Mouse (Mus musculus) embryonic facial prominence, embryonic 13.5 days (tissue): ENCODE results near the gene Klhl2. TPM values are rescaled to one million over a fixed set of nuclear protein-coding genes. Genes with fewer than 3 reads are reported as not detected.

Source experiments
- ATAC-seq: fragments of 200-750 bp; cut with Nextera tagmentation; 2 replicates; pipeline ENCODE4 v1.8.0; 2017; ENCODE audit warnings: low read depth; ENCODE audit not compliant: insufficient number of reproducible peaks, insufficient read depth, low FRiP score, low TSS enrichment
- H3K27ac ChIP-seq: fragments of 300-500 bp; sonication (generic); 2 replicates; pipeline ENCODE4 v1.5.1; 2015; ENCODE audit warnings: moderate library complexity, mild to moderate bottlenecking, inconsistent platforms
- H3K27me3 ChIP-seq: fragments of 300-500 bp; sonication (generic); 2 replicates; pipeline ENCODE4 v1.6.1; 2015; ENCODE audit warnings: mild to moderate bottlenecking, inconsistent platforms
- H3K36me3 ChIP-seq: fragments of 300-500 bp; sonication (generic); 2 replicates; pipeline ENCODE4 v1.6.1; 2015; ENCODE audit warnings: mild to moderate bottlenecking, inconsistent platforms
- H3K4me1 ChIP-seq: fragments of 300-500 bp; sonication (generic); 2 replicates; pipeline ENCODE4 v1.6.1; 2015; ENCODE audit warnings: inconsistent platforms
- H3K4me2 ChIP-seq: fragments of 300-500 bp; sonication (generic); 2 replicates; pipeline ENCODE4 v1.6.1; 2015; ENCODE audit warnings: moderate library complexity, mild to moderate bottlenecking, inconsistent platforms
- H3K4me3 ChIP-seq: fragments of 300-500 bp; sonication (generic); 2 replicates; pipeline ENCODE4 v1.5.1; 2015; ENCODE audit warnings: mild to moderate bottlenecking, inconsistent platforms
- H3K9ac ChIP-seq: fragments of 300-500 bp; sonication (generic); 2 replicates; pipeline ENCODE4 v1.6.1; 2015; ENCODE audit warnings: mild to moderate bottlenecking, inconsistent platforms
- H3K9me3 ChIP-seq: fragments of 300-500 bp; sonication (generic); 2 replicates; pipeline ENCODE4 v1.6.1; 2016; ENCODE audit warnings: inconsistent platforms
- WGBS: fragments of 180-500 bp; shearing (Covaris S2); methylation state at CpG from one replicate; pipeline ENCODE4 v1.1.7; 2015; ENCODE audit warnings: mixed read lengths; 5-methylcytosine and 5-hydroxymethylcytosine counted together
- polyA plus RNA-seq: library from polyadenylated mRNA; unstranded; fragments of >200 nt; fragmentation: Nextera tagmentation; extraction: Ambion mirVana; gene quantifications from 2 replicates; pipeline ENCODE4 v1.2.1, GENCODE M21; 2015

Klhl2 gene
- 5.0 and 11.8 TPM in 2 replicates for polyA plus RNA-seq

DNA sequence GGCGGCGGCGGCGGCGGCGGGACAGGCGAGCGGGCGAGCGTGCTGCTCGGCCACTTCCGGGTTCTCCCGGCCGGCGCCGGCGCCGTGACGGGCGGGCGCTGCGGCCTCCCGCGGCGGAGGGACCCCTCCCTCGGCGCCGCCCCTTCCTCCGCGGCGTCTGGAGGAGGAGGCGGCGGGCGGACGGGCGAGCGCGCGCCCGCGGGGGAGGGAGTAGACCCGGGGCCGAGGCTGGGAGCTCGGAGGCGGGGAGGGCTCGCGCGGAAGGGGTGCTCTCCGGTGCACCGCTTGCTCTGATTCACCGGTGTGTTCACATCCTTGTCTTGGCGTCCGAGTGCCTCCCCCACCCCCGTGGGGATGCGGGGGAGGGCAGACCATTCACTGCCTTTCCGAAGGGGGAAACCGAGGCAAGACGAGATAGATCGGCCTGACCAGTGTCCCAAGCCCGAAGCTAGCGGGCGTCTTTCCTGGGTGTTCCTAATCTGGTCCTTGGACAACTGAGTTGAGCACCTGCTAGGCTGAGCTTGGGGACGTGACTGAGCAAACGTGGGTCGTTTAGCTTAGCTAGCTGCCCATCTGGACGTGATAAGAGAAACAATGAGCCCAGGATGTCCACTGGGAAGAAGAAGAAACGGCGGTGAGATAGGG is at the start of gene Klhl2:
Gene Klhl2, minus strand, starts transcription at position 121 of the 645 bp plus-strand sequence.
- ATAC-seq, result peak; percentile 79
- under 1% methylated on average over 38 of the region's 68 CpGs for WGBS
- no peaks in the 10 kb centered on the region for H3K36me3 ChIP-seq

DNA sequence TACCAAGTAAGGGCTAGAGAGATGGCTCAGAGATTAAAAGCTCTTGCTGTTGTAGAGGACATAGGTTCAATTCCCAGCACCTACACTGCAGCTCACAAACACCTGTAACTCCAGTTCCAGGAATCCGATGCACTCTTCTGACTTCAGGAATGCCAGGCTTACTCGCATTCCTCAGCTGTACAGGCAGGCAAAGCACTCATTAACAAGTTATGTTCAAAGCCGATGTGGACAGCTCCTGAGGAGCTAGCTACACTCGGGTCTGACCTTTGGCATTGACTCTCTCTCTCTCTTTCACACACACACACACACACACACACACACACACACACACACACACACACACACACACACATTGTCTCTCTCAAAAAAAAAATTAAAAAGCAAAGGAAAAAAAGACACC is 48.9 kb upstream of the Klhl2 start:
- Histone ChIP-seq H3K9ac (no peak overlapping the region), H3K4me2 (no peak overlapping the region), H3K4me1 (no peaks in the 10 kb centered on the region), H3K9me3 (no peaks in the 10 kb centered on the region), H3K27me3 (no peaks in the 10 kb centered on the region), H3K36me3 (no peaks in the 10 kb centered on the region), H3K27ac (no peak overlapping the region), H3K4me3 (no peak overlapping the region)
- WGBS, result 12% methylated on average over 4 of the region's 4 CpGs
- ATAC-seq, result no peak

More for the DNA sequence above, at the start of gene Klhl2:
- H3K4me2 ChIP-seq, result peak within 1 kb of the TSS; percentile 88
- no peaks in the 10 kb centered on the region for H3K9me3 ChIP-seq
- peaks cover 21% of the 10 kb centered on the region for H3K4me1 ChIP-seq
- H3K4me3 ChIP-seq, result peak within 1 kb of the TSS; percentile 91
- H3K27me3 ChIP-seq, result no peaks in the 10 kb centered on the region
- peak within 1 kb of the TSS; percentile 87 for H3K9ac ChIP-seq
- H3K27ac ChIP-seq, result peak within 1 kb of the TSS; percentile 62

DNA sequence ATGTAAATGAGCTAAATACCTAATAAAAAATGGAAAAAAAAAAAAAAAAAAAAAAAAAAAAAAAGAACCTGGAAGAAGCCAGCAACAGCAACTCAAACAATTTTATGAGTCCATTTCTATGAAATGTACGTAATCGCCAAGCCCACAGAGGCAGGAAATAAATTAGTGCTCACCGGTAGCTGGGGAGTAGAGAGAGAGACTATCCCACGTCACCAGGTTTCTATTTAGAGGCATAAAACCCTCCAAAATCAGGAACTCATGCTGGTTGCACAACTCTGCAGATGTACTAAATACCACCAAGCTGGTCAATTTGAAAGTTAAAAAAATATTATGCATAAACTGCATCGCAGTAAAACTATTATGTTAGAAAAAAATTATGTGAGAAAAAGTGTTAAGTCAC is 46.9 kb upstream of the Klhl2 start:
- H3K9ac ChIP-seq, result no peak overlapping the region
- H3K27ac ChIP-seq, result no peak overlapping the region
- H3K36me3 ChIP-seq, result no peaks in the 10 kb centered on the region
- no peak for ATAC-seq
- no peaks in the 10 kb centered on the region for H3K9me3 ChIP-seq
- no peaks in the 10 kb centered on the region for H3K4me1 ChIP-seq
- 77% methylated on average over 5 of the region's 5 CpGs for WGBS
- no peak overlapping the region for H3K4me2 ChIP-seq
- H3K4me3 ChIP-seq, result no peak overlapping the region
- no peaks in the 10 kb centered on the region for H3K27me3 ChIP-seq

DNA sequence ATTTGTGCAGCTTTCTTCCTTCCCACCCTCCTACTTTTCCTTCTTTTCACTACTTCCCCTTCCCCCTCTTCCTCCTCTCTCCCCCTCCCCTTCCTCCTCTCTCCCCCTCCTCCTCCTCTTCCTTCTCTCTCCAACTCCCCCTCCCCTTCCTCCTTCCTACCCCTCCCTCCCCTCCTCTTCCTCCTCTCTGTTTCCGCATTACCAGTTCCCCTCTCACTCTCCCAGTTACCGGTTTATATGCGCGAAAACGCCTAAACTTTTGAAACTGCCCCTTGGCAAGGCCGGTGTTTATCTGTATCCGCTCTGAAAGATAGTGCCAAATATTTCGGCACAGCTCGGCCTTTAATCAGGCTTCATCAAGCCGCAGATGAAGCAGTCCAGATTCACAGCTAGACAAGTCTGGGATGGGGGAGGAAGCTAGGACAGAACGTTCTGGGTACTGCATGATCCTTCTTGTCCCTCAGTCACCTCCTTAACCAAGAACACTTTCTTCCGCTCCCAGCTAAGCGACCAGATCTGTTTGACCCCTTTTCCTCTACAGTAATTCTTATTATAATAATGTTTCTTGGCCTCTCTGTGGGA is 30.9 kb upstream of the Klhl2 start:
- no peak for ATAC-seq
- H3K9ac ChIP-seq, result no peak overlapping the region
- H3K27me3 ChIP-seq, result no peaks in the 10 kb centered on the region
- H3K4me3 ChIP-seq, result no peak overlapping the region
- no peaks in the 10 kb centered on the region for H3K9me3 ChIP-seq
- WGBS, result 42% methylated on average over 13 of the region's 13 CpGs
- no peaks in the 10 kb centered on the region for H3K4me1 ChIP-seq
- H3K27ac ChIP-seq, result no peak overlapping the region
- peak overlapping the region; percentile 14; the same call in 1 of the 2 replicates for H3K4me2 ChIP-seq
- no peaks in the 10 kb centered on the region for H3K36me3 ChIP-seq

DNA sequence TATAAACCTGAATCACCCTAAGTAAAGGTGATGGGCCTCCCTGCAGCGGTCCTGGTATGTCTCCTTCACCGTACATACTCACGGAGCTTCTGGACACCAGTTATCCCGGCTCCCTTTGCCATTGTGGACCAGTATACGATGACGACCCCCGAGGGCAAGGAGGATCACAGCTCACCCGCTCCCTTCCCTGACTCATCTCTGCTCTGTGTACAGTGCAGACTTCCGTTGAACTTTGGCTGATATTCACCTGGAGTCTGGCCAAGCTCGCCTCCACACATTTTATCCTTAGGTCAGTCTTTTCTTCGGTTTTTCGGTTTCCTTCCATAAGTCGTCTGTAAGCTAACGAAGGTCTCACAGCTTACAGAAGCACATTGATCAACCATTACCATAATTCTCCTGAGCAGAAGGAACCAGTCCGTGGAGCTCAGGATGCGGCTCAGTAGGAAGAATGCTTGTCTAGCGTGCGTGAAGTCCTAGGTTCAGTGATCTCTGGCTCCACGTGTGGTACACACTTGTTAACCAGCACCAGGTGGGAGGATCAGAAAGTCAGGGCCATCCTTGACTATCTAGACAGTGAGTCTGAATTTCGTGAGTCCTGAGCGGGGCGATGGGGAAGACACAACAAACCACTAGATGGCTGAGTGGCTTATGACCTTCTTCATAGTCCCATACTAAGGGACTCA is 28.0 kb upstream of the Klhl2 start:
- H3K36me3 ChIP-seq, result no peaks in the 10 kb centered on the region
- no peaks in the 10 kb centered on the region for H3K27me3 ChIP-seq
- H3K4me3 ChIP-seq, result no peak overlapping the region
- no peaks in the 10 kb centered on the region for H3K9me3 ChIP-seq
- H3K4me2 ChIP-seq, result no peak overlapping the region
- H3K9ac ChIP-seq, result no peak overlapping the region
- 85% methylated on average over 22 of the region's 22 CpGs for WGBS
- ATAC-seq, result no peak
- H3K4me1 ChIP-seq, result no peaks in the 10 kb centered on the region
- H3K27ac ChIP-seq, result no peak overlapping the region

DNA sequence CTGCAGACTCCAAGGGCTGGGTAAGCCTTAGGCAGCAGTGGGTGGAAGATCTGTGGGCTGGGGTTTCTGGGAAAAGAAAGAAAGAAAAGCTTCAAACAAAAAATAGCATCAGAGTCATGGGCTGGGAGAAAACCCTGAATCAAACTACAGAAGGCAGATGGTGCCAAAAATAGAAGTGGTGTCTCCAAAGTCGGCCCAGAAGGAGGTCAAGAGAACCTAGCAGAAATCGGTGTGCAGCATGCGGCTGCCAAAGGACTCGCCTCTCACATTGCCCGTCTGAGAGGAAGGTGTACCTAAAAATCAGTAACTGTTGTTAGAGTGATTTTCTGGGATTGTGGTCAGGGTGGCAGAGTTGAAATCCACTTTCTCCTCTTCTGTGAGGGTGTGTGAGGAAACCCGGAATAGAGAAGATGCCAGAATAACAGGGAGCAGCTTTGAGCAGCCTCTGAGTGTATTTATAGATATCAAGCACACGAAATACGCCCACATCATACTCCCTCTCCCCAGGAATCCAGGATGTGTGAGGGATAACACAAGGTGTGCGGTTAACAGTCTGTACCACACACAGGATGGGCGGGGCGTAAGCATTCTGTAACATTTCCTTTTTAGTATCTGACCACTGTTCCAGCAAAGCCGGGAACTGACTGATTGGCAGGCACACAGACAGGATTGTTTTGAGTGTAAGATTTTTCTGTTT is 21.8 kb upstream of the Klhl2 start:
- Histone ChIP-seq H3K4me1 (no peaks in the 10 kb centered on the region), H3K27me3 (no peaks in the 10 kb centered on the region), H3K9ac (no peak overlapping the region), H3K36me3 (no peaks in the 10 kb centered on the region), H3K4me3 (no peak overlapping the region), H3K27ac (no peak overlapping the region), H3K4me2 (no peak overlapping the region), H3K9me3 (peaks cover 9% of the 10 kb centered on the region; the same call in 1 of the 2 replicates)
- ATAC-seq, result no peak
- 84% methylated on average over 12 of the region's 12 CpGs for whole genome bisulfite sequencing

DNA sequence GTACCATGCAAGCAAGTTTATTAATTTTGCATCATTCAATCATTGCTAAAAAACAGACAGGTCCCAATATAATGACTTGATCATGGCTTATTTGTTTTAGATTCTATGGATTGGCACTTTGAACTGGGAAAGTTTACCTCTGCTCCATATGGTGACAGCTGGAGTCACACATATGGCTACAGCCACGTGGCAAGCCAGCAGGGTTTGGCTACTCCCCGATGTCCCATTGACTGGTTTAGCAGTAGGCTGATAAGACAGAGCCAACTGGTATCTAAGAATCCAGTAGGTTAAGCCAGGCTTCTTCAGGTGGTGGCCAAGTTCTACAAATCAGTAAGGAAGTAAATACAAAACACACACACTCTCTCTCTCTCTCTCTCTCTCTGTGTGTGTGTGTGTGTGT is 20.4 kb upstream of the Klhl2 start:
- no peak overlapping the region for H3K27ac ChIP-seq
- H3K9ac ChIP-seq, result no peak overlapping the region
- no peaks in the 10 kb centered on the region for H3K27me3 ChIP-seq
- H3K4me3 ChIP-seq, result no peak overlapping the region
- H3K36me3 ChIP-seq, result no peaks in the 10 kb centered on the region
- H3K4me1 ChIP-seq, result no peaks in the 10 kb centered on the region
- H3K4me2 ChIP-seq, result no peak overlapping the region
- ATAC-seq, result no peak
- H3K9me3 ChIP-seq, result peaks cover 9% of the 10 kb centered on the region; the same call in 1 of the 2 replicates
- WGBS, result 69% methylated on average over 2 of the region's 2 CpGs

DNA sequence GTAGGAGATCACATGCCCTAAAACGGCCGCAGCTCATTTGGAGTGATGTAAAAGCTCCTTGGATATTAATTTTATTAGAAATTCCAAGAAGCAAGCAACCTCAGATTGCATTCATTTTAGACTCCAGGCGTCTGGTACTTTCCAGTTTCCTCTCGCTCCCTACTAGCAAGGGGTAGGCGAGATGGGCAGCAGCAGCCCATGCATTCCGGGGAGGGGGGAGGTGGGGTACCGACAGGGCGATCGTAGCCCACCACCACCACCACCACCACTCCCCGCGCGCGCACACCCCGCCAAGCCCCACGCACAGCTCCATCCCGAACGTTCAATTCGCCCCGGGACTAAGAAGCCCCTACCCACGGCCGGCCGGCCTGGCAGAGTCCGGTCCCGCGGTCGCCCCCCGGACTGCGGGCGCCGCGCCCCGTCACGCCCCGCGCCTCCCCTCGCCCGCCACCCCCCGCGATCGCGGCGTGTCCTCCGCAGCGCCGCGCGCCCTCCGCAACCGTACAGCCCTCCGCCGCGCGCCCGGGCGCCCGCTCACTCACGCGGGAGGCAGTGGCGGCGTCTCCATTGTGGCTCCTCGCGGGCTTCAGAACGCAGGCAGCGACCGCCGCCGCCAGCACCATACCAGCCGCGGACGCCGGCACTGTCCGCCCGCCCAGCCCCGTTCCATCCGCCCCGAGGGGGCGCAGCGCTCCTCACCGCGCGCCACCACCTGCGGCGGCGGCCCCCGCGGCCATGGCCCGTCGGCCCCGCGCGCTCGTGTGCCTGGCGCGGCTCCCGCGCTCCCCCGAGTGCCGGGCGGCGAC is 523 bp downstream of the Klhl2 start:
- under 1% methylated on average over 41 of the region's 100 CpGs for WGBS
- Histone ChIP-seq H3K4me1 (peaks cover 21% of the 10 kb centered on the region), H3K9me3 (no peaks in the 10 kb centered on the region), H3K27ac (peak overlapping the region; percentile 62), H3K4me3 (peak overlapping the region; percentile 91), H3K9ac (peak overlapping the region; percentile 87), H3K27me3 (no peaks in the 10 kb centered on the region), H3K36me3 (no peaks in the 10 kb centered on the region), H3K4me2 (peak overlapping the region; percentile 88)
- peak; percentile 74 for ATAC-seq

DNA sequence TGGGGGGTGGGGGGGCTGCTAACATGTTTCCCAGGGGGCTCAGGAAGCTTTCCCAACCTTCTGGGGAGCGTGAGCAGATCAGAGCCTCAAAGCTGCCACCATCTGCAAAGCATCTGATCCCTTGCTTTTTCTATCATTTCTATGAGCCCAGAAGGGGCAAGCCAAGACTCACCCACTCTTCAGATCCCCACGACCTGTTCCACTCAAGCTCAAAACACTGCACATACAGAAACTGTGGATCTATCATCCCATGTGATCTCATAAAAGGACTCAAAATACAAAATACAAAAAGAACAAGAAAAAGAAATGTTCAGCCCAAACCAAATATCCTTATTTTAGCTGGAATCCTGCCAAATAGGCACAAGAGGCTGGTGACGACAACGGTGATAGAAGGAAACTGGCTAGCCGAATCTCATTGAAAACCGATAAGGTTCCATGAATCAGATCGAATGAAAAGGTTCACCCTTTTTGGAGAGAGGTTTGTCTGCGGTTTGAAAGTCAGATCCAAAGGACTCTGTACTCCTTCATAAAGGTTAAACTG is 1.5 kb downstream of the Klhl2 start:
- Histone ChIP-seq H3K4me2 (peak overlapping the region; percentile 88), H3K27me3 (no peaks in the 10 kb centered on the region), H3K4me1 (peaks cover 21% of the 10 kb centered on the region), H3K36me3 (no peaks in the 10 kb centered on the region), H3K9ac (no peak overlapping the region), H3K9me3 (no peaks in the 10 kb centered on the region), H3K27ac (no peak overlapping the region), H3K4me3 (peak overlapping the region; percentile 91)
- 7% methylated on average over 8 of the region's 8 CpGs for WGBS
- ATAC-seq, result no peak

DNA sequence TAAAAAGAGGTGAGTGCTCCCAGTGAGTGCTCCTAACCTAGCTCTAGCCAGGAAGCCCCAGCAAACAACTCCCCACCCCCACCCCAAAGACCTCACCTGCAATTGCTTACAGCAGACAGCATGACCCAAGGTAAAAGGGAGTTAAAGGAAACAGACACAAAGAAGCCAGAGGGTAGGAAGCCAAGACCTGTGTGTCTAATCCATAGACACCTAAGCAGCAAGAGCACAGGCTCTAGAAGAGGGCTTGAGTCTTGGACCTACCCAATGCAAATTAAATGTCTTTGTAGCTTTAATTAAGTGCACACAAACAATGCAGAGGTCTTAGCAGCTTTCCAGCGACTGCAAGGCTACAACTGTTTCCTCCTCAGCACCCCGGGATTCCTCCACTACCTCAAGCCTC is 2.2 kb downstream of the Klhl2 start:
- WGBS, result 14% methylated on average over 2 of the region's 2 CpGs
- no peaks in the 10 kb centered on the region for H3K9me3 ChIP-seq
- no peaks in the 10 kb centered on the region for H3K36me3 ChIP-seq
- H3K4me1 ChIP-seq, result peaks cover 21% of the 10 kb centered on the region
- no peak overlapping the region for H3K9ac ChIP-seq
- peak overlapping the region; percentile 88 for H3K4me2 ChIP-seq
- no peaks in the 10 kb centered on the region for H3K27me3 ChIP-seq
- no peak overlapping the region for H3K27ac ChIP-seq
- H3K4me3 ChIP-seq, result no peak overlapping the region
- ATAC-seq, result no peak

DNA sequence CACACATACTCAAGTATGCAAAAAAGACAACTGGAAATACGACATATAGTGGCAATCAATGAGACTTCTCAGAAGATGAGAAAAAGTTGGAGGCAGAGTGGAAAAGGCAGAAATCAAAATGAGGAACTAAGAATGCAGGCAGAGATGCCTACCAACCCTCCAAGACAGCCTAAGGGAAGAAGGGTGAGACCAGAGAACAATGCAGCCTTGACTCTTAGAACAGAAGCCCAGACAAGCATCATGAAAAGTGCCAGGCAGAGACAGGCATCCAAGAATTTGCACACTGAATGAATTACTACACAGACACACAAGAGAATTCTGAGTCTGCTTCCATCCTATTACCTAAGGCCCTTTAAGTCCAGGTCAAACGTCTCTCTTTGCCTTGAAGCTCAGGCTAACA is 2.6 kb downstream of the Klhl2 start:
- 44% methylated on average over 2 of the region's 2 CpGs for WGBS

More for the DNA sequence above, 2.6 kb downstream of the Klhl2 start:
- H3K9ac ChIP-seq, result no peak overlapping the region
- no peak overlapping the region for H3K4me3 ChIP-seq
- H3K4me1 ChIP-seq, result peaks cover 21% of the 10 kb centered on the region
- 0 out of 2 replicates have a peak overlapping the region, but pooled peaks have one; percentile 88 for H3K4me2 ChIP-seq
- H3K9me3 ChIP-seq, result no peaks in the 10 kb centered on the region
- no peaks in the 10 kb centered on the region for H3K27me3 ChIP-seq
- H3K36me3 ChIP-seq, result no peaks in the 10 kb centered on the region
- no peak for ATAC-seq
- no peak overlapping the region for H3K27ac ChIP-seq
